Mouse (Mus musculus): ENCODE results near the gene C1qtnf6.

- no peak for TF ChIP-seq CTCF (IDR thresholded peaks at IDR 0.05; ENCODE audit: extremely low read depth, insufficient read length, insufficient replicate concordance, low read depth, low read length)
- TF ChIP-seq POLR2A (IDR thresholded peaks at IDR 0.05; ENCODE audit: low read depth, low read length) = no peak
These were observed 22.8 kb downstream of the C1qtnf6 start for GRCm38 (mm10) chr15:78508443-78508842.

All from small intestine, adult 2 months (tissue).